Mouse (Mus musculus) layer of hippocampus, adult 9-11 months (tissue): Measurements from ENCODE around the gene Myl4.

Source experiments
- DNase-seq: peaks from one replicate; pipeline ENCODE4 v3.0.0; 2022

Myl4 gene

DNA sequence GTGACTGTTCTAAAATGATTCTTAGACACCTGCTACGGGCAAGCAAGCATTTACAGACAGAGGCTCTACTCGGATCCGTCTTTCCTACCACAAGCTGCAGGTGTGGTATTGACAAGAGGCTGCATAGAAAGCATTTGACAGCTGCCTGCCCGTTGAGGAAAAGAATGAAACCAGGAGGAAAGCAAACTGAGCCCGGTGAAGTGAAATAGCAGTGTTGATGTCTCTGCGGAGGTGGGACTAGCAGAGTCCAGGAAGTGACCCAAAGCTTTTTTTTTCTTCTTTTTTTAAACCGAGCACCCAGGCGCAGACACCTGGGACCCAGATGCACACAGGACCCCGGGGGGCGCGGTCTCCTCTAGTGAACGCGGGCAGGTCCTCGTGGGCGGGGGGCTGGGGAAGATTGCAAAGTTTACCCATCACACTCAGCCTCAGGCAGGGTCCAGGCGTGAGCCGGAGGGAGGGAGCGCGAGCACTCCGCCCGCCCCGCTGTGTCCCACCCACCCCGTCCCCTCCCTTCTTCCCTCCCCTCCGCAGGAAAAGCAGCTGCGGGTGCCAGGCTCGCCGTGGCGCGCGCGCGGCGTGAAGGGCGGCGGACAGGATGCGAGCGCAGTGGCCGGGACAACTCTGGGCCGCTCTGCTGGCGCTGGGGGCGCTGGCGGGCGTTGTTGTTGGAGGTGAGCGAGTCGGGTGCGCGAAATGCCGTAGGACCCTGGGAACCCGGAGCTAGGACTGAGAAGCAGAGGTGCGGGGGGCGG is 57.2 kb downstream of the Myl4 start, which contains the start of gene Itgb3:
Gene Itgb3, plus strand, starts transcription at position 510 of the 755 bp plus-strand sequence.
- DNase-seq, result peak; percentile 68

DNA sequence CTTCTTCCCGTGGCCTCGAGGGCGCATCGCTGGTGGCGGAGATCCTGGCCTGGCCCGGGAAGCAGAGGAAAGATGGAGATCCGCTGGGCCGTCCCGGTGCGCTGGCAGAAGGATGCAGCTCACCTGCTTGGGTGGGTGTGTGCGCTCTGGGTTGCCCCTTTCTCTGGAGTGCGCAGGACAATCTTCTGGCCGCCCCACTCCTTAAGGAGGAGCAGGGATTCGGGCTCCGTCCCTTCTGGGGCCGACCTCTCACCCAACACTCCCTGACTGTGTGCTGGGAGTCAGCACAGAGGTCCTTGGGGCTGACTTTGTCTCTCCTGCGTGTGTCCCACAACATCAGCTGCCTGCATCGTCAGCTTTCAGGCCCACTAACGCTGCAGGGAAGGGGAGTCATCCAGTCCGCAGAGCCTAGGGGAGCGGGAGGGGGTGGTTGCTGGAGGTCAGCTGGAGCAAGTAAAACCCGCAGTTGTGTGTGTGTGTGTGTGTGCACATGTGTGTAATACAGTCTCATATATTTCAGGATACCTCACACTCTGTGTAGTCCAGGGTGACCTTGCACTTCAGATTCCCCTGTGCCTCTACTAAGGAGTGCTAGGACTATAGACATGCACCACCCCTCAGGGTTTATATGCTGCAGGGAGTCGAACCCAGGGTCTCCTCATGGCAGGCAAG is 57.9 kb downstream of the Myl4 start:
- DNase-seq, result no peak

DNA sequence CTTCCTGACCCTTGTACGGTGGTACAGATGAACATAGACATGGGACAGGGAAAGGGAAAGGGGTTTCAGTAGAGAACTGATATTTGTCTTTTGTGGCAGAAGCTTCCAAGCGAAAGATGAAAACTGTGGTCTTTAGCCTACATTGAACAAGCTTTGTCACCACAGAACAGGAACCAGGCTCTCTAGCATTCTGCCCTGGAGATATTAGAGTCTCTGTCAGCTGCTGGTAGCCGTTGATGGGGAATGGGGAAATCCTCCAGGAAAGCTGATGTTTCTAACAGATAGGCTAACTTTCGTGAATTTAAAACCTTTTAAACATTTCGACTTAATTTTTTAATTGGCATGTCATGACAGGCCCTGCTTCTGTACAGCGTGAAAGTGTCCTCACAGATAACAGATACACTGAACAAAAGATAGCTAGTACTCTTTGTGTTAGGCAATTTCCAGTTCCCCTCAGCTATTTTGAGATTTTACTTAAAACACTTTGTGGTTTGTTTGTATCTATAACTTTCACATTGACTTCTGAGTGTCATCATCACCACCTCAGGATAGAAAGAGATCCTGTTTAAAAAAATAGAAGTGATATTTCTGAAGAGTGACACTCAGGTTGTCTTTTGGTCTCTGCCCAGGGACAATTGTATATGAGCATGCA is 58.7 kb downstream of the Myl4 start:
- no peak for DNase-seq

DNA sequence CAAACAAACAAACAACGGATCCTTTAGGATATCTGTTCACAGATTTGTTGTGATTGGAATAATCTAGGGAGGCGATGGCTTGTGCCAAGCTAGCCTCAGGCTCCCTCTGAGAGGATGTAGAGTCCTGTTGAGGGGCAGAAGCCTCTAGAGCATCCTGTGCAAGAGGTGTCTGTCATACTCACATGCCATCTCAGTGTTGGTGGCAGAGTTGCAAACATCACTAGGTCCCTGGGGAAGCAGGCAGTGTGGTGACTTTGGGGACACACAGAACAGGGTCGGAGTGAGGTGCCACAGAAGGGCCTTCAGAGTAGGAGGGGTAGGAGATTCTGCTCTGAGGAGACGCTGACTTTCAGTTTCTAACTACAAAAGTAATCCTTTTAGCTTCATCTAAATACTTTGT is 59.3 kb downstream of the Myl4 start:
- DNase-seq, result no peak

DNA sequence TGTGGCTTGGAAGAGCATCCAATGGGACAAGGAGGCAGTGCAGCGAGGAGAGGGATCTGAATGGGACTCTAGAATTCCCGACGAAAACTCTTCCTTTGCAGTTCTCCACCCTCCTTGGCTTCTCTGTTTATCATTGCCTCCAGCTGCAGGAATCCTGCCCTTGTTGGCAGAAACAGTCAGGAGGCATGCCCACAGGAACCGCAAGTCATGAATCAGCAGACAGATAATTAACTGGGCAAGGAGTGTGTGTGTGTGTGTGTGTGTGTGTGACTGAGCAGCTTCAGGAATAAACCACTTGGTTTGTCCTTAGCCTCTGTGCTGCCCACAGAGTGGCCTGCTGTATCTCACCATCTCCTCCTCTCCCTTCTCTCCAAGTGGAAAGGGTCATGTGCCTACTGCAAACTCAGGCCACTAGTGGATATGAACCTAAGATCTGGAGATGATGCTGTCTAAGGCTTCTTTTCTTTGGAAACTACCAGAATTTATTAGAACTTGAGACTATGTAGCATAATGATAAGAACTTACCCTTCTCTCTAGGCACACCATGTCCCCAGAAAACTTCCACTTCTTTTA is 61.2 kb downstream of the Myl4 start:
- no peak for DNase-seq

DNA sequence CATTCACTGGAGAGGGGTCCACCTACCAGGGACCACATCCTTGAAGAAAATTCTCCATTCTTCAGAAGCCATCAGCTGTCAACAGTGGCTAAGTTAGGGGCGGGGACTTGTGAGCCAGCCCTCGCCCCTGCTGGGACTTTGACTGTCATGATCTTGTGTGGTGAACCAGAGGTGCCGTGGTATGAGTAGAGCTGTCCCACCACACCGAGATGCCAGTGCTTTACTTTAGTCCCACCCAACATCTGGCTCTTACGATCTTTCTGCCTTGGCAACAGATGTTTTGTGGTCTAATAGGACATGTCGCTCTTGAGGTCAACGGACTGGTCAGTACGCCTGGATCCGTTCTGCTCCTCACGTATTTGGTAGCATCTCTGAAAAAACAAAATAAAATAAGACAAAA is 63.1 kb downstream of the Myl4 start:
- DNase-seq, result no peak

DNA sequence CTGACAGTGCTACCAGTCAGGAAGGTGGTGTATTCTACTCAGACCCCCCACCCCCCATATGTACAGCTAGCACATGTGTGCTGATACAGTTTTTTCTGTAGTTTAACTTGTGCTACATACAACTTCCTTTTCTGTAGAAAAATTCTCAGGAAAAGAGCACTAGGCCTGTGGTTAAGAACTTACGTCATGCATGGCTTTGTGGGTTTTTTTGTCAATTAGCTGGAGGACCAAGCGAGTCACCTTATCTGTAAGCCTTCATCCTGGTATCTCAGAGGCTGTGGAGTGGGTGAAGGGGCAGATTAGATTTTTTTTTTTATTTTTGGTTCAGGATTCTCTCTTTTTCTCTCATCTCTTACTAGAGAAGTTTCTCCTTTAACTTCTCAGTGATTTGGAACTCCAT is 63.7 kb downstream of the Myl4 start:
- DNase-seq, result no peak

DNA sequence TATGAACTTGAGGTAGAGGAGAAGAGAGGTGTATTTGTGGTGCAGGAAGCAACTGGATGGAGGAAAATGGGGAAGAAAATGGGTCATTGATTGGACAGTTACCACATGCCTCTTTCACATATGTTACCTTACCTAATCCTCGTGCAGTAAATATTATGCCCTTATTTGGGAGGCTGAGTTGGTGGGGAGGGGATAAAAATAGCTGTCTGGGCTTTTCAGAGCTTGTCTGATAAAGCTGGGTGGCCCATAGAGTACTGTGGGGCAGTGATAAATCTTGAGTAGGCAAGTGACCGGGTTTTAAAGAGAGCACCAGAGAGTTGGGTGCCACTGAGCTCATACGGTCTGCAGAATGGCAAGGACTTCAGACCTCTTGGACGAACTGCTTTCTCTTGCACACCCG is 65.7 kb downstream of the Myl4 start:
- DNase-seq, result no peak

DNA sequence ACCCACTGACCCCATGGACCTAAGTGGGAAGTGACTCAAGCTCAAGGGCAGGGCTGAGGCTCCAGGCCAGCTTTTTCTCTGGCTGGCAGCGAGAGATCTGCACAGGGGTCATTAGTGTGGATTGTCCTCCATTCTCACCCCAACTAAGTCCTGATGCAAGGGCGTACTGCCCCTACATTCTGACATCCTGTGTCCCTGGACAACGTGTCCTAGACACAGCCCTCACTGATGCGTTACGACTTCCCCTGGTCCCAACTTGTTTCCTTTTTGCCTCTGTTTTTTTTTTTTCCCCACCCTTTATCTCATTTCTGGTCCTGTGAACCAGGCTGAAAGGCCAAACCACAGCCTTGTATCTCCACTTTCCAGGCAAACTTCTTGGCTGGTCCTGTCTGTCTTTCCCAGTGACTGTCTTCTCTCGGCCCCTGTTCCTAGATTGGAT is 68.2 kb downstream of the Myl4 start:
- DNase-seq, result no peak

DNA sequence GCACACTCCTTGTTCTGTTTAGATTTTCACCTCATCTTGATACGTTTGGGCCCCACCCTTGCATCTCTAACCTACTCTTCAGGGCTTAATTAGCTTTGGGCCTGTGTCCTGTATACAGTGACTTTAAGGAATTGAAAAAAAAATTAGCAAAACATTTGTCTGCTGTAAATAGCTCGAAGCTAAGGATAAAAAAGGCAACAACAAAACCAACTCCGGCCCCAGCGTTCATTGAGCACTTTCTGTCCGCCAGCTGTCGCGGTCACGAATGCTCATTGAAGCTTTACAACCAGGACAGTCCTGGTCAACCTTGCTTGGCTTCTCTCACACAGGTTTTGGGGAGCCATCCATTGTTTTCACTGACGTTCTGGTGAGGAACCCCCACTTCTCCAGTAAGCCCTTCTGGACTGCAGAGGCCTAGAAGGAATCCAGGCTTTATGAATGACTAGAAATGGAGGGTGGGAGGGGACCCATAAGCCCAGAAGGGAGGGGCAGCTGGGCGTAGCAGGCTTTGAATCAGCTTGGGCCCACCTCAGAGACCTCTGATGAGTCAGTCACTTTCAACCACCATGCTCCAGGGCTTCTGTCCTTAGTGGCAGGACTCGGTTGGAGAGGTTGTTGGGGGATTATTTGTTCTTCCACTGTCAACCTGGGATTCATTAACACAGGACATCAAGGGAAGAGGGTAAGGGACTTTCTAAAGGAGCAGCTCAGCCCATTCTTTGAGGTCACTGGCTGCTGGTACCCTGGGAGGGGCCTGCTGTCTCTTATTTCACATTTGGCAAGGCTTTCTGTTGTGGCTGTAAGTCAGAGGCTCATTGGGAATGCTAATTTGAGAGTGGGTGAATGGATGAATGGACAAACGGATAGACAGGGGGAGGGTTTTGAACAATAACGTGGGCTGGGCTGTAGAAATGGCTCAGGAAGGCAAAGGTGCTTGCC is 68.9 kb downstream of the Myl4 start:
- no peak for DNase-seq

DNA sequence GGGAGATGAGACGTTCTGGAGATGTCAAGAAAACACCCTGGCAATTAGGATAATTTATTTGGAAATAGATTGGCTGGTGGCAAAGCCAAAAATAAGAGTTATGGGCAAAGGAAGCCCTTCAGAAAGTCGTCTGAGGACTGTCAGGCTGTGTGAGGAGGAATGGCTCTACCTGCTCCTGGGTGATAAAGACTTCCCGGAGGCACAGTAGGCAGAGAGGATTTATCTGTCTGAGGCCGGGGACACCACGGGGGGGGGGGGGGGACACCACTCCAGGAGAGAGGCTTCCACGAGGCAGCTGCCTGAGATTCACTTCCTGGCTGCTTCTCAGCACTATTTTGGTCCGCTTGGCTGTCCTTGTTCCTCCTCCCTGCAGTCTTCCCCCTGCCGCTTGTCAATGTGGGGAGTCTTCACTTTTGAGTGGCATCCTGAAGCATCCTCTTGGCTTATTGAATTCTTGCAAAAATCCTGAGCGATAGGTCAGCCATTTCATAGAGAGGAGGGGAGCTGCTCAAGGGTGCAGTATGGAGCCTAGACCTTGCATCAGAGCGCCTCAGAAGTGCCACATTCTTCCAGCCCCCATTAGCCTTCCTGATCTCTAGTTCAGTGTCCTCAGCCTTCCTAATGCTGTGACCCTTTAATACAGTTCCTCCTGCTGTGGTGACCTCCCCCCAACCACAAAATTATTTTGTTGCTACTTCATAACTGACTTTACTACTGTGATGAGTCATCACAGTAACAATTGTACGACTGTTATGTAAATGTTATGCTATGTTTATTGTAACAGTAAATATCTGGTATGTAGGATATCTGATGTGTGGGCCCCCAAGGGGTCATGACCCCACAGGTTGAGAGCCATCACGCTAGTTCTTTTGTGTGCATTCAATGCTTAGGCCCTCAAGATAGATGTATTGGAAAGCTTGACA is 71.8 kb downstream of the Myl4 start:
- DNase-seq, result no peak

DNA sequence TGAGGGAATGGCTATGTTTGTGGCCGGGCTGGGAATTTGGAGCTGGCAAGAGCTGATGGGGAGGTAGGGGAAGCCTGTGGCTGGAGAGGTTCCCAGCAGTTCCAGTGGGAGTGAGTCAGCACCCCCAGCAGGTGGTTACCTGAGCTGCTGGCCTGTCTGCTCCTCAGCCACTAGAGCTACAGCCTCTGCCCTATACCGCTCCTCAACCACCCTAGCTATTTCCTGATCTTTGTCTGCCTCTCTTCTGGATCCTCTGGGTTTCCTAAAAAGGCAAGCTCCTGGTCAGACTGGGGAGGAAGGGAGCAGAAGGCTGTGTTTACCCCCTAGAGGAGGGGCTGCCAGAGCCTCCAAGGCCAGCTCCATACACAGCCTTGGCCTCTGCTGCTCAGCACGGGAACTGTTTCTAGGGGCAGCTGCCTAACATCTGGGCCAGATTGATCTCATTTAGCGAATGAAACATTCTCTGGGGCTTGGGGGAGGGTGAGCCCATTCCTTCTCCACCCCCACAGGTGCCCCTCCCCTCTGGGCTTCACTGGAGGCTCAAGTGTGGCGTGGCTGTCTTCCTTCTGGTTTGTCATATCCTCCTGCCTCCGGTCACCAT is 74.4 kb downstream of the Myl4 start:
- DNase-seq, result no peak

DNA sequence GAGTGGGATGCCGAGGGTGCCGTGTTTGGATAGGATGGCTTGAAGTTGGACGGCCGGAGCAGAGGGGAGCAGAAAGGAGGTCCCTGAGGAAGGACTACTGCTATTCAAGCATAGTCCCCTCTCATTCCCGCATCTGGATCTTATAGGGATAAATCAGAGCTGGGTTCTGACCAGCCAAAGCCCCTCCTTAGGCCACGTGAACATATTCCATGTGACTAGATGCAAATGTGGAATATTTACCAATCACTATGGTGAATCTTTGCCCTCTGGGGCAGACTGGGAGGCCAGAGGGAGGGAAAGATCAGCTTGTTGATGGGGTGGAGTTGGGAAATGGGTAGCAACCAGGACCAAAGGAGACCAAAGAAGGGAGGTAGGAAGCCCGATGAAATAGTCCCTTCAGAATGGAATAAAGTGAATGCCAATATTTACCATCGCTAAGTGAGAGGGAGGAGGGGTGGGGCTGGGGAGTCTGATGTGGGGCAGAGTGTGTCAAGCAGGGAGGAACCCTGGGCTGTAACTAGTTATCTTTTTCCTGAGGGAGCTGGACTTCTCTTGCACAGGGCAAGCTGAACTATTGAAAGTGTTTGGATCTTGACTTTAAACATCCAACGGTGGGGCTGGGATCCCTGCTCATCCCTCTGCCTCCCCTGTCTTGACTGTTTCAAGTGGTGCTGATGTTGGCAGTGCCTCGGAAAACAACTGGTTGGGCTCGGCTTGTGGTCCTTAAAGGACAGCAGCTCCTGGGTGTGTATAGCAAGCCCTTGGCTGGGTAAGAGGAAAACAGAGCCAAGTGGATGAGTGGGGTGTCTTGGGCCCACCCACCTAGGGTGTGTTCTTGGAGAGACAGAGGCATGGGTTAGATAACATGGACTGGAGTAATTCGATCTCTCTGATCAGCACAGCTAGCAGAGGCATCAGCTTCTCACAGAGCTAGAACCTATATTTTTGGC is 75.3 kb downstream of the Myl4 start:
- no peak for DNase-seq

DNA sequence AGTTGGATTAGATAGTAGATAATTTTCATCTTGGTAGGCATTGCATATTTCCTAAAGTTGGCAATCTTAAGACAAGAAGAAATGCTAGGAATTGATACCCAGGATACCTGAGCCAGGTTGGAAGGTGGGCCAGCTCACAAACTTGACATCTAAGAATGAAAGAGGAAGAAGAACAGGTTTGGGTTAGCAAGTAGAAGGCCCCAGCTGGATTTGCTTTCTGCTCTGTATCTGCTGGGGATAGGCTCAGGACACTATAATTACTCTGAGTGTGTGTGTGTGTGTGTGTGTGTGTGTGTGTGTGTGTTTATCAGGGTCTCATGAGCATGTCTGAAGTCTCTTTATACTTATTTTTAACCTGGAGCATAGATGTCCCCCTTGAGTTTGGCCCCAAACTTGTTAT is 76.2 kb downstream of the Myl4 start:
- no peak for DNase-seq

DNA sequence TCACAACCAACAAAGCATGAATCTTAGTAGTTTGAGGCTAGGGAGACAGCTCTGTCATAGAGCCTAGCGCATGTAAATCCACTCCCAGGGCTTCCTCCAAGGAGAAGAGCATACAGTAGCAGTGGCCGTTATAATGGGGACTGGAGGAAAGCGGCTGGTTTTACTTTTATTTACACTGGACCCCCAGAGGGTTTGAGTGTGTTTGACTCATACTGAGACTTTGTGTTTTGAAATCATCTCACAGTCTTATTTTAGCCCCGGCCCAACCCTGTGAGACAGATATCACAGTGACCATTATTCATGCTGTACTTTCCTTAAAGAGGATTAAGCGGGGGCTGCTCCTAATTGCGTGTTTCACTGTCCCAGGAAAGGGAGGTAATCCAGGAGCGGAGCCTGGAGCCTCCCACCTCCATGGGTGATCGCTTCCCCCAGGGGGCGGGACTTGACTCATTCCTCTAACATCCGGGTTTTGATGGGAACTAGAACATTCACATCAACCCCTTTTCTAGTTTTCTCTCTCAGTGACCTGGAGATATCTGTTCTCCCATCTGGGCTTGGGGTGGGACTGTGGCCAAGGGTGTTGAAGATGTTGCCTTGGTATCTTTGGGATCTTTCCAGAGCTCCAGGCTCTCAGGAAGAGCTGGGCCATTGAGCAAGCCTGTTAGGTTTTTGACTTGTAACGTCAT is 77.3 kb downstream of the Myl4 start:
- no peak for DNase-seq

DNA sequence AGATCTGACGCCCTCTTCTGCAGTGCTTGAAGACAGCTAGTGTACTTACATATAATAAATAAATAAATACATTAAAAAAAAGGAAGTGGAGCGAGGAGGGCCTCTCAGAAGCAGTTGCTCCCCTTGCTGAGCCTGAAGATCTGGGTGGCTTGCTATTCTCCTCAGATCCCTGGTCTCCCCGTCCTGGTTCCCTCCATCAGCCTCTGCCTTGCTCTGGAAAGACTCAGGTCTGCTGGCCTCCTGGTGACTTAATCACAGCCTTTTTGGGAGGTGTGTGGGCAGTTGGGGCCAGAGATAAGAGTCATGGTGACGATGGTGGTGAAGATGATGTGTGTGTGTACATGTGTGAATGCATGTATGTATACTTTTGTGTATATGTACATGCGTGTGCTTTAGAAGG is 78.1 kb downstream of the Myl4 start:
- no peak for DNase-seq

DNA sequence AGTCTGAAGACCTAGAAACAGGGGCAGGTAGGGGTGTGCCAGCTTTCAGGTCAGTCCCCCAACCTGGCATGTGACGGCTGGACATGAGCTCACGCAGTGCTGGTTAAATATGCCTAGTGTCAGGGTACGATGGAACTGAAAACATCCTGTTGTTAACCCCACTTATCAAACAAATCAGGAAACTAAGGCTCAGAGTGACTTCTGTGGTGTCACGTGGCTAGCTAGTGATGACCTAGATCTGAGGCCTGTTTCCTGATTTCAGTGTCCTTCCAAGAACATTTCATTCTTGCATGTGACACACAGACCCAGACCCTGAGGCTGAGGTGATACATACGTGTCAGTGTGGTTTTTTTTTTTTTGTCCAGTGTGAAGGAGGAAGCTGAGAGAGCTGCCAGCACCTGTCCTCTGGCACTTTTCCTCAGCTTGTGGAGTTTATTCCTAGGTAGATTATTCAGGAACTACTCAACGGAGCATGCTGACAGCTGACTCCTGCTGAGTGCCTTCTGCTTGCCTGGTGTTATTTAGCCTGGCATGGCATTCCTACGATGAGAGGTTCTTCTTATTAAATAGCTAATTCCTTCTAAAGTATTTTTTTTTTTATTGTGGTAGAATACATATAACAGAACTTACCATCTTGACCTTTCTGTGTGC is 79.8 kb downstream of the Myl4 start:
- no peak for DNase-seq

DNA sequence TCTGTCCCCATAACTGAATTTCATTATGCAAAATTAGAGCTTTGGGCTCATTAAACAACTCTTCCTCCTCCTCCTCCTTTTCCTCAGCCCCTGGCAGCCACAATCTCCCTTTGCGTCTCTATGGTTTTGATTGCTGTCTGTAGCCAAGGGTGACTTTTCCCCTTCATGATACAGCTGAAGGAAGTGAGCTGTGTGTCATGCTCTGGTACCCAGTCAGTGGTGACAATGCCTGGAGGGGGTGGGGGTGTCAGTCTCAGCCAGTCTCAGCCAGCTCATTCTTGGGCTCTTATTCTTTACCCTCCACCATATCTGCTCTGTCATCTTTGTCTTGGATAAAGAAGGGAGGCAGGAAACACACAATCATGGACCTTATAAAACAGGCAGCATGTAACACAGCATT is 80.8 kb downstream of the Myl4 start:
- DNase-seq, result no peak

DNA sequence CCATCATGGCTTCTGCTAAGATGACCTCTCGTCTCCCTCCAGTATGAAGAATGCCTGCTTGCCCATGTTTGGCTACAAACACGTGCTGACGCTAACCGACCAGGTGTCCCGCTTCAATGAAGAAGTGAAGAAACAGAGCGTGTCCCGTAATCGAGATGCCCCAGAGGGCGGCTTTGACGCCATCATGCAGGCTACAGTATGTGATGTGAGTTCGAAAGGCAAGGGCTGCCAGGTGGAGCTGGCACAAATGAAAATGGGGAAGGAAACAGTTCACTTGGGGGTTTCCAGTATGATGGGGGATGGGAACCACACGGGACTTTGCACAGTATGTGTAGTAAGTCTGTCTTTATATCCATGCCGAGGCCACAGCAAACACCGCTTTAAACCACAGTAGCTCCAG is 86.5 kb downstream of the Myl4 start:
- no peak for DNase-seq
